Mouse (Mus musculus) adipocyte (in vitro differentiated cells): ENCODE data around the gene Prss16.
A peak's percentile ranks its signal among the peaks of the same experiment; 100 is the strongest.

Source experiments
- DNase-seq: peaks from one replicate; pipeline ENCODE4 v3.0.0-alpha.2; 2016; ENCODE audit warnings: low spot score

Prss16 gene

GRCm38 (mm10) chr13:21974221-21974725 lies 35.3 kb downstream of the Prss16 start:
- DNase-seq, result peak; percentile 92

GRCm38 (mm10) chr13:21971641-21972040 lies 37.9 kb downstream of the Prss16 start:
- DNase-seq, result no peak

GRCm38 (mm10) chr13:21969816-21970215 lies 39.7 kb downstream of the Prss16 start:
- no peak for DNase-seq

GRCm38 (mm10) chr13:21969269-21969668 lies 40.3 kb downstream of the Prss16 start:
- DNase-seq, result no peak
